Mouse (Mus musculus) layer of hippocampus, postnatal 14 days (tissue): ENCODE results near the gene Tnfrsf25. TPM values are rescaled to one million over a fixed set of nuclear protein-coding genes. Genes with fewer than 3 reads are reported as not detected.

Experiments used
- DNase-seq, 2 experiments: peaks; one replicate each; pipeline ENCODE4 v3.0.0; 2021 to 2022; ENCODE audit warnings: low spot score in 2 of 2, mixed read lengths in 1 of 2
- long read RNA-seq, 2 experiments: library from polyadenylated mRNA; stranded (forward); transcript quantifications; one replicate each; pipeline ENCODE4 v2.0.0; 2021
- total RNA-seq, 2 experiments: library from RNA; stranded (reverse); gene quantifications; 2 replicates each; pipeline ENCODE4 v1.2.3; 2021

The Tnfrsf25 gene
- total RNA-seq, result 10 to 100 TPM; 17.7 to 25.6 TPM
- long read RNA-seq, experiment 1, partial matches to known transcripts, result 1 of 2 reads
- long read RNA-seq, experiment 1, other reads (novel, unspliced or antisense), result 1 of 2 reads
- long read RNA-seq, experiment 2, partial matches to known transcripts, result 1 of 1 reads
- long read RNA-seq, experiment 2, other reads (novel, unspliced or antisense), result 0 of 1 reads

- DNase-seq, result no peak
Observed at GRCm38 (mm10) chr4:152115921-152116612, at the start of gene Tnfrsf25. Tnfrsf25 (plus strand) TSS chr4:152115934.

- no peak for DNase-seq
Observed at GRCm38 (mm10) chr4:152067280-152067679, 48.5 kb upstream of the Tnfrsf25 start.

- no peak for DNase-seq
Observed at GRCm38 (mm10) chr4:152068166-152068724, 47.5 kb upstream of the Tnfrsf25 start.

- DNase-seq, result no peak
Observed at GRCm38 (mm10) chr4:152069245-152069644, 46.5 kb upstream of the Tnfrsf25 start.

GRCm38 (mm10) chr4:152070494-152071396 lies 45.0 kb upstream of the Tnfrsf25 start:
- no peak for DNase-seq

GRCm38 (mm10) chr4:152072121-152072601 lies 43.6 kb upstream of the Tnfrsf25 start, which contains the start of gene Plekhg5:
Plekhg5 (plus strand) TSS chr4:152072498.
- DNase-seq, result peak; percentile 61 to 68

- no peak for DNase-seq
Observed at GRCm38 (mm10) chr4:152072655-152073054, 43.1 kb upstream of the Tnfrsf25 start.

GRCm38 (mm10) chr4:152073715-152074114 lies 42.0 kb upstream of the Tnfrsf25 start:
- no peak for DNase-seq

GRCm38 (mm10) chr4:152074548-152074947 lies 41.2 kb upstream of the Tnfrsf25 start:
- no peak for DNase-seq

GRCm38 (mm10) chr4:152077191-152077590 lies 38.5 kb upstream of the Tnfrsf25 start:
- no peak for DNase-seq

- peak in 1 of 2 experiments; percentile 37 for DNase-seq
Observed at GRCm38 (mm10) chr4:152078105-152078530, 37.6 kb upstream of the Tnfrsf25 start.

GRCm38 (mm10) chr4:152079261-152079660 lies 36.5 kb upstream of the Tnfrsf25 start:
- no peak for DNase-seq

GRCm38 (mm10) chr4:152079931-152080330 lies 35.8 kb upstream of the Tnfrsf25 start:
- DNase-seq, result no peak

GRCm38 (mm10) chr4:152083611-152084220 lies 32.0 kb upstream of the Tnfrsf25 start:
- DNase-seq, result no peak

GRCm38 (mm10) chr4:152084616-152085015 lies 31.1 kb upstream of the Tnfrsf25 start:
- DNase-seq, result no peak

GRCm38 (mm10) chr4:152086505-152087210 lies 29.1 kb upstream of the Tnfrsf25 start:
- DNase-seq, result peak in 1 of 2 experiments; percentile 61

GRCm38 (mm10) chr4:152087211-152088081 lies 28.3 kb upstream of the Tnfrsf25 start:
- no peak for DNase-seq

GRCm38 (mm10) chr4:152088133-152088532 lies 27.6 kb upstream of the Tnfrsf25 start:
- DNase-seq, result peak in 1 of 2 experiments; percentile 64

- DNase-seq, result peak; percentile 78 to 90
Observed at GRCm38 (mm10) chr4:152088556-152089120, 27.1 kb upstream of the Tnfrsf25 start.
